ENCODE assay signal across 30 mouse cellular contexts in the genomic region with DNA sequence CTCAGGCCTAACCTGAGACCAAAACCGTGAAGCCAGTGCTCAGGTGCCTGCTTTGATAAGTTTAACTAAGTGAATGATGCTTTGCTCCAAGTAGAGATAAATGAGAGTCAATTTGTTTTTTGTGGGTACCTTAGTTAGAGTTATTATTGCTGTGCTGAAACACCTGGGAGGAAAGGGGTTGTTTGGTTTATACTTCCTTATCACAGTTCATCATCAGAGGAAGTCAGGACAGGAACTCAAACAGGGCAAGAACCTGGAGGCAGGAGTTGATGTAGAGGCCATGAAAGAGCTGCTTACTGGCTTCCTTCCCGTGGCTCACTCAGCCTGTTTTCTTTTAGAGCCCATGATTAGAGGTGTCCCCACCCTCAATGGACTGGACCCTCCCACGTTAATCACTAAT.
A peak's percentile ranks its signal among the peaks of the same experiment; 100 is the strongest.
DNase-seq lines count a peak whose midpoint lies in the region; ATAC-seq lines count a peak whose summit lies in the region.
"Had no signal": no experiment of that assay in that cellular context is flagged by ENCODE, and none has a peak within 500 bp of the region (broad histone marks: within the 10 kb centered on the region; RNA-seq: fewer than 3 reads in every experiment).

No protein-coding gene starts in this region.

- no peaks in the 10 kb centered on the region for H3K9me3 ChIP-seq in midbrain, embryonic 11.5 days (ENCODE audit: control insufficient read depth, low read length)
- no peaks in the 10 kb centered on the region for H3K9me3 ChIP-seq in midbrain, embryonic 16.5 days (replicated peaks; ENCODE audit: control insufficient read depth, low read length, poor library complexity, severe bottlenecking)
- H3K9me3 ChIP-seq: forebrain, embryonic 12.5 days; heart, embryonic 10.5 days; kidney, embryonic 15.5 days; limb, embryonic 13.5 days; lung, embryonic 15.5 days; midbrain, embryonic 10.5 days; neural tube, embryonic 13.5 days had no signal

- H3K4me2 ChIP-seq in midbrain, embryonic 11.5 days, result no peak overlapping the region
- H3K4me2 ChIP-seq in midbrain, embryonic 16.5 days (ENCODE audit: low read length), result no peak overlapping the region
- H3K4me2 ChIP-seq: forebrain, embryonic 12.5 days; hindbrain, embryonic 14.5 days; kidney, embryonic 15.5 days; limb, embryonic 13.5 days; liver, embryonic 11.5 days; lung, embryonic 15.5 days; neural tube, embryonic 13.5 days had no signal

- 71% methylated on average over 3 of the region's 3 CpGs for WGBS in midbrain, embryonic 11.5 days
- WGBS in midbrain, embryonic 16.5 days, result 69% methylated on average over 3 of the region's 3 CpGs

- H3K27me3 ChIP-seq in midbrain, embryonic 11.5 days (ENCODE audit: control insufficient read depth, insufficient read depth, low read length), result no peaks in the 10 kb centered on the region
- H3K27me3 ChIP-seq in midbrain, embryonic 16.5 days (ENCODE audit: control insufficient read depth, insufficient read depth, low read depth, low read length), result no peaks in the 10 kb centered on the region
- H3K27me3 ChIP-seq: CH12.LX; forebrain, embryonic 12.5 days; kidney, embryonic 15.5 days; limb, embryonic 13.5 days; lung, embryonic 15.5 days; neural tube, embryonic 13.5 days had no signal

- no peak overlapping the region for H3K27ac ChIP-seq in midbrain, embryonic 11.5 days (ENCODE audit: low read depth, low read length)
- no peak overlapping the region for H3K27ac ChIP-seq in midbrain, embryonic 16.5 days (ENCODE audit: low read length)
- H3K27ac ChIP-seq: forebrain, embryonic 12.5 days; heart, embryonic 10.5 days; hindbrain, embryonic 14.5 days; kidney, embryonic 15.5 days; limb, embryonic 13.5 days; lung, embryonic 15.5 days; midbrain, embryonic 10.5 days; neural tube, embryonic 13.5 days; stomach, postnatal 0 days had no signal

- no peak overlapping the region for H3K9ac ChIP-seq in midbrain, embryonic 11.5 days (ENCODE audit: low read length)
- no peak overlapping the region for H3K9ac ChIP-seq in midbrain, embryonic 16.5 days (ENCODE audit: low read depth, low read length)
- H3K9ac ChIP-seq: forebrain, embryonic 12.5 days; forebrain, postnatal 0 days; hindbrain, embryonic 14.5 days; kidney, embryonic 15.5 days; limb, embryonic 13.5 days; lung, embryonic 15.5 days; neural tube, embryonic 13.5 days had no signal

- DNase-seq in midbrain, embryonic 11.5 days (ENCODE audit: low spot score, missing footprints), result peak; percentile 8
- peak; percentile 47 for DNase-seq in CD4-positive, CD25-positive, alpha-beta regulatory T cell, adult 2 months (ENCODE audit: low read depth, low spot score)
- DNase-seq in thymus, postnatal 14 days, result peak; percentile 46
- DNase-seq in cerebellum, adult 9-10 months, result no peak
- DNase-seq in adrenal gland, adult (ENCODE audit: inconsistent age in 2 of 2, low spot score in 1 of 2), result no peak
- no peak for DNase-seq in cerebellum, postnatal 25 days
- DNase-seq: adrenal gland, postnatal 25 days; cerebellum, adult 11-12 months; cerebellum, postnatal 10 days; forebrain, postnatal 0 days; heart, postnatal 4 days; kidney, adult 18-20 months; kidney, postnatal 25 days; right cerebral cortex, postnatal 25 days; spleen, adult 18-20 months had no signal

- no peaks in the 10 kb centered on the region for H3K4me1 ChIP-seq in midbrain, embryonic 11.5 days (ENCODE audit: control insufficient read depth, insufficient read depth, low read length)
- H3K4me1 ChIP-seq in midbrain, embryonic 16.5 days (ENCODE audit: control insufficient read depth, insufficient read depth, low read length), result no peaks in the 10 kb centered on the region
- H3K4me1 ChIP-seq: forebrain, embryonic 12.5 days; heart, embryonic 10.5 days; kidney, embryonic 15.5 days; limb, embryonic 13.5 days; lung, embryonic 15.5 days; midbrain, embryonic 10.5 days; neural tube, embryonic 13.5 days had no signal

- ATAC-seq in midbrain, embryonic 11.5 days (ENCODE audit: low FRiP score), result no peak
- ATAC-seq in midbrain, embryonic 16.5 days, result no peak
- ATAC-seq in activated CD4-positive, CD25-positive, alpha-beta regulatory T cell, adult 4 months, result peak; percentile 67
- ATAC-seq: forebrain, postnatal 0 days had no signal

- no peak overlapping the region for H3K4me3 ChIP-seq in midbrain, embryonic 11.5 days (ENCODE audit: low read depth, low read length)
- H3K4me3 ChIP-seq in midbrain, embryonic 16.5 days (ENCODE audit: low read depth, low read length), result no peak overlapping the region
- H3K4me3 ChIP-seq: erythroblast, embryonic 14.5 days; forebrain, embryonic 12.5 days; heart, embryonic 10.5 days; kidney, embryonic 15.5 days; limb, embryonic 13.5 days; lung, embryonic 15.5 days; midbrain, embryonic 10.5 days; myocyte; neural tube, embryonic 13.5 days had no signal

- no peaks in the 10 kb centered on the region for H3K36me3 ChIP-seq in midbrain, embryonic 11.5 days (ENCODE audit: control insufficient read depth, insufficient read depth, low read length)
- no peaks in the 10 kb centered on the region for H3K36me3 ChIP-seq in midbrain, embryonic 16.5 days (ENCODE audit: control insufficient read depth, insufficient read depth, low read length)
- H3K36me3 ChIP-seq: forebrain, embryonic 12.5 days; heart, embryonic 10.5 days; limb, embryonic 13.5 days; lung, embryonic 15.5 days; neural tube, embryonic 13.5 days had no signal

Comparison
In these comparisons a context has a peak if more than half of its experiments do, and no peak if none do; other contexts are left out.
1. DNase-seq: peak in midbrain, embryonic 11.5 days (single experiment), CD4-positive, CD25-positive, alpha-beta regulatory T cell, adult 2 months (single experiment) and thymus, postnatal 14 days (single experiment); none in cerebellum, adult 9-10 months (single experiment), adrenal gland, adult (0 of 2) and cerebellum, postnatal 25 days (0 of 2).